Mouse (Mus musculus) gastrocnemius, postnatal 36 days (tissue): ENCODE data around the gene Wdr60. TPM values are rescaled to one million over a fixed set of nuclear protein-coding genes. Genes with fewer than 3 reads are reported as not detected.
"Not testable (repeated sequence)": the region's sequence is repeated elsewhere in the genome, so short reads cannot be mapped to it uniquely, and the experiment has no call there.

Source experiments
- DNase-seq, 2 experiments: peaks; one replicate each; pipeline ENCODE4 v3.0.0; 2022
- intact Hi-C: fragments of 180-260 bp; cut with DNase I; formaldehyde crosslinking; loops from one replicate; pipeline ENCODE4 v1.15.1; 2025
- long read RNA-seq, 2 experiments: library from polyadenylated mRNA; stranded (forward); transcript quantifications; one replicate each; pipeline ENCODE4 v2.0.0; 2021
- total RNA-seq, 2 experiments: library from RNA; stranded (reverse); gene quantifications; 2 replicates each; pipeline ENCODE4 v1.2.3; 2021

The Wdr60 gene
- total RNA-seq = 10 to 100 TPM in 1 of 2 experiments, 1 to 10 TPM in 1; 9.2 to 10.7 TPM
- long read RNA-seq, experiment 1, partial matches to known transcripts = 1 of 16 reads
- long read RNA-seq, experiment 1, other reads (novel, unspliced or antisense) = 11 of 16 reads
- long read RNA-seq, experiment 2, partial matches to known transcripts = 1 of 15 reads
- long read RNA-seq, experiment 2, other reads (novel, unspliced or antisense) = 11 of 15 reads

GRCm38 (mm10) chr12:116262555-116263341, at the start of gene Wdr60:
TSS of gene Wdr60 (minus strand) at chr12:116263022.
- intact Hi-C loops = loop anchor here (1.0 kb wide), 1 partner anchor 18 kb away; no protein-coding TSS in a partner anchor
- peak; percentile 80 to 83 for DNase-seq

DNA sequence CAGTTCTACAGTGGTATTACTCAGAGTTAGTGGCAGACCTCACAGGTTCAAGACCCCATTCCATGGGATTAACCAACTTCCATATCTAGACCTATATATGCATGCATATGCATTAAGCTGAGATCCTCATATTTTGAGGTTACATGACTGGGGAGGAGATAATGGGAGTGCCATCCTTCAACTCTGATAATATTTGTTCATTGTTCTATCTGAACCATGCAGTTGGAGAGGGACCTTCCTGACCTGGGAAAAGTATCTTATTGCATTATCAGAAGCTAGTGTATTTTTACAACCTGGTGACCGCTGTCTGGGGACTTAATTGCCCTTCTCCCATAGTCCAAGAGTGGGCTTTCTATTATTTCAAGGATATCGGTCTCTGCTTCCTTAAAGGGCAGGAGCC, 45.8 kb upstream of the Wdr60 start:
- intact Hi-C loops = no loop called here
- DNase-seq = no peak

DNA sequence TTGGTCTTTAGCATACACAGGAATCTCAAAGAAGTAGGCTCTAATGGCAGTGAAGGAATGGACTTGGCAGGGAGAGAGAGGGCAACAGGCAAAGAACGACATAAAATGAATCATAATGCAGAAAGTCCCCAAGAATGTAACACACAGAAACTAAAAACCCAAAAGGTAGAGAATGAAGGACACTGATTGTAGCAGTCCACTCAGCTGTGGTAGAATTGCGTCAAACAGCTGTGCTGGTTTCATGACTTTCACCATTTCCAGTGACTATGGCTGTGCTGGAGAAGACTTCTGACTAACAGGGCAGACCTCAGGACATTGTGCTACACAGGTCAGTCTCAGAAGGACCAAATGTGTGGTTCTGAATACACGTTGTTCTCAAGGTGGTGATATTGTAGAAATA, 45.0 kb upstream of the Wdr60 start:
- intact Hi-C loops = no loop called here
- DNase-seq = no peak

DNA sequence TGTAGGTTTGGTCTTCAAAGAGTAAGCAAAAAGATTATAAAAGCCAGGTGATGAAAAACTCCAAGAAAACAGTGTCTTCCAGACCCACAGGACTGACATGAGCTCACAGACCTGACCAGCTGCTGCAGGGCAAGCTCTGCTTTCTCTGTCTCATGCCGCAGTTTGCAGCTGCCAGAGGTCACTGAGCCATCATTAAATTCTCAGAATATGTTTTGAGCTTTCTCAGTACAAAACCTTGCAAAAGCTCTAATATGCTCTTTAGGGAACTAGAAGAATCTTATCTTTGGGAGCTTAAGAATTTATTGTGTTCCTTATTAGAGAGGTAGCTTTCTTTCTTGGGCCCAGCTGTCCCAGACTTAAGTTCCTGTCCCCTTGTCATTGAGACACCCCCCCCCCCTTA, 43.2 kb upstream of the Wdr60 start:
- intact Hi-C loops = no loop called here
- no peak for DNase-seq

DNA sequence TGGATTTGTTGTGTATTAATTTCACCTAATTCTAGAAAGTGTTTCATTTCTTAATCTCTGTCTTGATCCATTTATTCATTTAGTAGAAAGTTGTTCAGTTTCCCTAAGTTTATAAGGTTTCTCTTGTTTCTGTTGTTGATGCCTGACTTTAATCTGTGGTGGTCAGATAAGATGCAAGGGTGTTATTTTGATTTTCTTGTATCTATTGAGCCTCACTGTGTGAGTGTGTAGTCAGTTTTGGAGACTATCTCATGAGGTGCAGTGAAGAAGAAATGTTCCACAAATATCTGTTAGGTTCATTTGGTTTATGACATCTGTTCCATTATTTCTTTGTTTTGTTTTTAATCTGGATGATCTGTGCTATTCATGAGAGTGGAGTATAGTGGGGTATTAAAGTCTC, 39.4 kb upstream of the Wdr60 start:
- intact Hi-C loops = no loop called here
- DNase-seq = no peak

- intact Hi-C loops = no loop called here
- no peak for DNase-seq
Measured at GRCm38 (mm10) chr12:116299906-116300305, 37.1 kb upstream of the Wdr60 start.

- DNase-seq = no peak
- intact Hi-C loops = no loop called here
Measured at GRCm38 (mm10) chr12:116293599-116294292, 30.9 kb upstream of the Wdr60 start.

- no peak for DNase-seq
- intact Hi-C loops = no loop called here
Measured at GRCm38 (mm10) chr12:116293185-116293584, 30.4 kb upstream of the Wdr60 start.

DNA sequence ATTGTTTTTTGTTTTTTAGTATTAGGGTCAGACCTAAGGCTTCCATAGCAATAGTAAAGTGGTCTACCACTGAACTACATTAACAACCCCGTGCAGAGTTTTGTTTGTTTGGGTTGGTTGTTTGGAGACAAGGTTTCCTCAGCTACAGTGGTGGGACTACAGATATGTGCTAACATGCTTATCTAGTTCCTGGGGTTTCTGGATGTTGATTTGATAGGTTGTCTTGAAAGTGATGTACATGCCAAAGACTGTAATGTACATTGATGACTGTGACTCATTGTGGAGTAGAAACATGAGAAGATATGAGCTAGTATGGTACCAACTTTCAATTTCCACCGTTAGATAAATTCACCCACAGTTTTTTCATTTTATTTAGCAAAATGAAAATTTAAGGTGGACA, 20.7 kb upstream of the Wdr60 start:
- DNase-seq = no peak
- intact Hi-C loops = loop anchor here (5.0 kb wide), 1 partner anchor 44 kb away; no protein-coding TSS in a partner anchor

DNA sequence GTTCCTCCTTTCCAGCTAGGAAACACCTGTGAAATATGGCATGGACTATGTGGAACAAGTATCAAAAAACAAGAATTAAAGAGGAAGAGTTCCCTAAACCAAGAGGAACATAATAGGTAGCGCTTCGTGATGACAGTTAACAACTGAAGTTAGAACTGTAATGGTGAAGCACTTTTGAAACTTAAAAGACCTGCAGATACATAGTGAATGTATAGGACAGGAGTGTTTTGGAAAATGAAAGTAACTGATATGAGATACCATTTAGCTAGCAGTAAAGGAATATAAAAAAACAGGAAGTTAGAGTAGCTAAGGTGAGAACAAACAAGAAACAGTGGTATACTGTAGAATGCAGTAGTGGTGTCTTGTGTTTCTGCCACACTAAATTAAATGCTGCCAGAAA, 20.0 kb upstream of the Wdr60 start:
- no peak for DNase-seq
- intact Hi-C loops = loop anchor here (5.0 kb wide), 1 partner anchor 44 kb away; no protein-coding TSS in a partner anchor

DNA sequence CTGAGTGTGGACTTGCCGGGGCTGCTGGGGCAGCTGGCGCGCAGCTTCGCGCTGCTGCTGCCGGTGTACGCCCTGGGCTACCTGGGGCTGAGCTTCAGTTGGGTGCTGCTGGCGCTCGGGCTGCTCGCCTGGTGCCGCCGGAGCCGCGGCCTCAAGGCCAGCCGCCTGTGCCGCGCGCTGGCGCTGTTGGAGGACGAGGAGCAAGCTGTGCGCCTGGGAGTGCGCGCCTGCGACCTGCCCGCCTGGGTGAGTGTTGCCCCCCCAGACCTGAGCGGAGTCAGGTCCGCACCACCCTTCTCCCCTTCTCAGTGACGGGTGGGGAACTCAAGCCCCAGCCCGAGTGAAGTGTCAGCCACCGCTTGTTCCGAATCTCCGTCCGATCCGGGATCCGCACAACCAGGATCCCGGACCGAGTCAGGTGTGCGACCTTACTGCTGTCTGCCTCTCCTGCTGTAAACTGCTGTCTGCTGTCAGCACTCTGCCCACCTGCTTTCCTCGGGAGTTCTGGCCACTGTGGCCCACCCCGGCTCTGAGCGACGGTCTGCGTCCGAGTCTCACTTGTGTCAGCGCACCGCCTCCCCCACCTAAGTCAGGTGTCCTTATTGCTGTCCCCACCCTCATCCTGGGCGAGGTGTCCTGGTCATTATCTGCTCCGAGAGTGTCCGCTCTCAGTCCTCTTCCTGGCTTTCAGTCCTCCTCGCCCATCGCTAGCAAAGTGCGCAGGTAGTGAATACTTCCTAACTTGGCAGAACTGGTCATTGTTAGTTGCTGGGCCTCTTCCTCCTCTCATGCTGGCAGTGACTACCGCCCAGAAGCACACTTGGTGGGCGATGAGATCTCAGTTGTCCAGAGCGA, 18.8 kb upstream of the Wdr60 start:
- intact Hi-C loops = loop anchor here (5.0 kb wide), 1 partner anchor 46 kb away; no protein-coding TSS in a partner anchor

GRCm38 (mm10) chr12:116280653-116281364, 18.0 kb upstream of the Wdr60 start, which contains the start of gene Esyt2:
TSS of gene Esyt2 (plus strand) at chr12:116281196.
- intact Hi-C loops = loop anchor here (1.0 to 5.0 kb wide), 2 partner anchors 19 to 46 kb away; no protein-coding TSS in a partner anchor
- peak; percentile 99 to 100 for DNase-seq

More for the DNA sequence above, 18.8 kb upstream of the Wdr60 start:
- peak in 1 of 2 experiments; percentile 26 for DNase-seq

DNA sequence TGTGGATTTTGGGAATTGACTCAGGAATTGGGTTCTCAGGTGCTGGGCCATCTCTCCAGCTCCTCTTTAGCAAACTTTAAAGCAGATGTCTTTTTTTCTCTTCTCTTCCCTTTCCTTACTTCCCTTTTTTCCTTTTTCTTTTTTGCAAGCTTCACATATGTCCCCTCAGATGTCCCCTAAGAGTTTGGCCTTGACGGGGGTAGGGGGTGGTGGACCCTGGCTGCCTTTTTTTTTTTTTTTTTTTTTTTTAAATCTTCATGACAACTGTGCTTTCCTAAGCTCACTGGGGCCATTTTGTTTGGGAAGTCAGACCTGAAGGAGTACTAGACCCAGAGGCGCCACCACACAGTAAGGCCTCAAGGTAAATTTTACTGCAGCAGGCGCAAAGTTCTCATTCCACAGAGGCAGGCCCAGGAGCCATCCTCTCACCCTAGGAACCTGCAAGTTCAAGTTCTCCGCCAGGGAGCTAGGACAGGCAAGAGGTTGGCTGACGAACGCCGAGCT, 17.4 kb upstream of the Wdr60 start:
- intact Hi-C loops = loop anchor here (1.0 to 5.0 kb wide), 2 partner anchors 18 to 47 kb away; no protein-coding TSS in a partner anchor

GRCm38 (mm10) chr12:116279181-116279580, 16.4 kb upstream of the Wdr60 start:
- intact Hi-C loops = no loop called here
- DNase-seq = no peak

More for the DNA sequence above, 17.4 kb upstream of the Wdr60 start:
- DNase-seq = no peak

- DNase-seq = no peak
- intact Hi-C loops = no loop called here
Measured at GRCm38 (mm10) chr12:116278541-116278940, 15.7 kb upstream of the Wdr60 start.

GRCm38 (mm10) chr12:116276961-116277360, 14.1 kb upstream of the Wdr60 start:
- no peak for DNase-seq
- intact Hi-C loops = no loop called here

DNA sequence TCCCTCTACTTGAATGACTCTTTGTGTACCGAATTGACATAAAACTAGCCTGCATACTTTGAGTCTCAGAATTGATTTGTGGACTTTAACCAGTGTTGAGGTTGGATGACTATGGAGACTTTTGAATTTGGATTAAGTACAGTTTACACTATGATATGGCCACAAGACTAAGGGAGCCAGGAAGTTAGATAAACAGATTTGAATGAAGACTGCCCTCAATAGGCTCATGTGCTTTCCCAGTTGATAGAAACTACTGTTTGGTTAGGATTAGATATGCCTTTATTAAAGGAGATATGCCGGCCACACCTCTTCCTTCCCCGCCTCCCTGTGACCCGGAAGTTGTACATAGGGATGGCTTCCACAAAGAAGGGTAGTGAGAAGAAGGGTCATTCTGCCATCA, 12.8 kb upstream of the Wdr60 start:
- DNase-seq = no peak
- intact Hi-C loops = no loop called here

DNA sequence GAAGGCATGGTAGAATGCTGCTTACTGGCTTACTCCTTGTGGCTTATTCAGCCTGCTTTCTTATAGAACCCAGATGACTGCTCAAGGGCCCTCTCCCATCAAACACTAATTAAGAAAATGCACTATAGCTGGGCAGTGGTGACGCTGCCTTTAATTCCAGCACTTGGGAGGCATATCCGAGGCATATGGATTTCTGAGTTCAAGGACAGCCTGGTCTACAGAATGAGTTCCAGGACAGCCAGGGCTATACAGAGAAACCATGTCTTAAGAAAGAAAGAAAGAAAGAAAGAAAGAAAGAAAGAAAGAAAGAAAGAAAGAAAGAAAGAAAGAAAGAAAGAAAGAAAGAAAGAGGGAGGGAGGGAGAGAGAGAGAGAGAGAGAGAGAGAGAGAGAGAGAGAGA, 12.3 kb upstream of the Wdr60 start, which contains the start of gene Gm11027:
Gm11027 (plus strand) TSS at position 301 of the 400 bp plus-strand sequence.
- DNase-seq, intact Hi-C loops: not testable (repeated sequence)

DNA sequence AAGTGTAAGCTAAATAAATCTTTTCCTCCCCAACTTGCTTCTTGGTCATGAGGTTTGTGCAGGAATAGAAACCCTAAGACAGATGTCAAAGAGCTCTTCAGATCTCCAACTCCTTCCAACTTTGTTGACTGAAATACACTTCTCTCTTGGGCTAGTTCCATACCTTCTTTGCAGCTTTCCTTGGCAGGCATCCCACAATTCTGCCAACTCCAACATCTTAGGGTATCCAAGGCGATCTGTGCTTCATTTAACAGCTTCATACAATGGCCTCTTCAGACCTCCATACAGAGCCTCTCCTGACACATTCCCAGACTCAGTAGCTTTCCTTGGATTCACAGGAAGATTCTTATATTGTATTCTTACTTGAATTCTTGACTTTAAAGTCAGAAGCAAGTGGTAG, 10.9 kb upstream of the Wdr60 start:
- DNase-seq = no peak
- intact Hi-C loops = no loop called here
